Mouse (Mus musculus): ENCODE results near the gene Rrp7a. TPM values are rescaled to one million over a fixed set of nuclear protein-coding genes. Genes with fewer than 3 reads are reported as not detected.

The Rrp7a gene
- polyA plus RNA-seq, 1 experiment: 104 TPM

GRCm38 (mm10) chr15:83095950-83096349 lies 26.7 kb downstream of the Rrp7a start:
- no peak overlapping the region for H3K27ac ChIP-seq (ENCODE audit: insufficient read depth, low read length)
- H3K36me3 ChIP-seq (ENCODE audit: control insufficient read depth, insufficient read depth, low read length): no peaks in the 10 kb centered on the region
- H3K4me3 ChIP-seq (ENCODE audit: extremely low read depth, insufficient read depth, insufficient read length): no peak overlapping the region
- WGBS: 39% methylated on average over 2 of the region's 2 CpGs
- DNase-seq (ENCODE audit: low read depth in 1 of 2, low spot score in 2 of 2): peak in 1 of 2 experiments; percentile 22
- no peaks in the 10 kb centered on the region for H3K27me3 ChIP-seq (ENCODE audit: control insufficient read depth, insufficient read depth, low read length)
- TF ChIP-seq CTCF (IDR thresholded peaks at IDR 0.05; ENCODE audit: extremely low read depth, insufficient read depth, insufficient read length, insufficient replicate concordance) (peak; percentile 53; the same call in 1 of the 2 replicates), POLR2A (IDR thresholded peaks at IDR 0.05; ENCODE audit: low read depth, low read length) (no peak)
- peaks cover 5% of the 10 kb centered on the region; the same call in 1 of the 2 replicates for H3K4me1 ChIP-seq (ENCODE audit: control insufficient read depth, insufficient read depth, insufficient read length)

GRCm38 (mm10) chr15:83093687-83094086 lies 28.9 kb downstream of the Rrp7a start:
- Histone ChIP-seq H3K36me3 (ENCODE audit: control insufficient read depth, insufficient read depth, low read length) (no peaks in the 10 kb centered on the region), H3K27me3 (ENCODE audit: control insufficient read depth, insufficient read depth, low read length) (no peaks in the 10 kb centered on the region), H3K27ac (ENCODE audit: insufficient read depth, low read length) (no peak overlapping the region), H3K4me3 (ENCODE audit: extremely low read depth, insufficient read depth, insufficient read length) (no peak overlapping the region), H3K4me1 (ENCODE audit: control insufficient read depth, insufficient read depth, insufficient read length) (no peaks in the 10 kb centered on the region)
- TF ChIP-seq CTCF (IDR thresholded peaks at IDR 0.05; ENCODE audit: extremely low read depth, insufficient read depth, insufficient read length, insufficient replicate concordance): no peak
- TF ChIP-seq POLR2A (IDR thresholded peaks at IDR 0.05; ENCODE audit: low read depth, low read length): no peak
- no peak for DNase-seq (ENCODE audit: low read depth in 1 of 2, low spot score in 2 of 2)
- 80% methylated on average over 2 of the region's 2 CpGs for WGBS

DNA sequence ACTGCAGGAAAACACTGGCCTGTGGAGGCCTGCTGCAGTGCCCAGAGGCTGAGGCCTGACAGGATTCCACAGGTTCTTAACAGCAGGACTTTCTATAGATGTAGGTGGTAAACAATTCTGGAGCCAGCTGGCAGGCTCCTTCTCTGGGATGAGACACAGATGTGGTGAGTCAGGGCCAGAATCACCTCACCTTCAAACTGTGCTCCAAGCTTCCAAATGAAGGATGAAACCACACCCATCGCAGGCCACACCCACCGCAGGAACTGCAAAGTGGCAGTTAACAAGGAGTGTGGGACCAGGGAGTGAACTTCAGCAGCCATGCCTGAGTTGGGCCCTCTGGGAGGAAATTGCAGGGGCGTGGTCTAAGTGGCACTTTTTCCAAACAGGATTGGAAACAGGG lies 31.7 kb downstream of the Rrp7a start:
- Histone ChIP-seq H3K27ac (ENCODE audit: insufficient read depth, low read length) (no peak overlapping the region), H3K27me3 (ENCODE audit: control insufficient read depth, insufficient read depth, low read length) (no peaks in the 10 kb centered on the region), H3K36me3 (ENCODE audit: control insufficient read depth, insufficient read depth, low read length) (no peaks in the 10 kb centered on the region), H3K4me1 (ENCODE audit: control insufficient read depth, insufficient read depth, insufficient read length) (no peaks in the 10 kb centered on the region), H3K4me3 (ENCODE audit: extremely low read depth, insufficient read depth, insufficient read length) (no peak overlapping the region)
- TF ChIP-seq POLR2A (IDR thresholded peaks at IDR 0.05; ENCODE audit: low read depth, low read length) (no peak), CTCF (IDR thresholded peaks at IDR 0.05; ENCODE audit: extremely low read depth, insufficient read depth, insufficient read length, insufficient replicate concordance) (no peak)
- WGBS: 57% methylated on average over 3 of the region's 3 CpGs
- DNase-seq (ENCODE audit: low read depth in 1 of 2, low spot score in 2 of 2): no peak

GRCm38 (mm10) chr15:83089429-83089605 lies 33.3 kb downstream of the Rrp7a start, which contains the start of gene Serhl:
Serhl (plus strand) TSS chr15:83089506.
- Histone ChIP-seq H3K27me3 (ENCODE audit: control insufficient read depth, insufficient read depth, low read length) (no peaks in the 10 kb centered on the region), H3K36me3 (ENCODE audit: control insufficient read depth, insufficient read depth, low read length) (no peaks in the 10 kb centered on the region), H3K27ac (ENCODE audit: insufficient read depth, low read length) (no peak within 1 kb of the TSS), H3K4me3 (ENCODE audit: extremely low read depth, insufficient read depth, insufficient read length) (no peak within 1 kb of the TSS), H3K4me1 (ENCODE audit: control insufficient read depth, insufficient read depth, insufficient read length) (no peaks in the 10 kb centered on the region)
- no peak for DNase-seq (ENCODE audit: low read depth in 1 of 2, low spot score in 2 of 2)
- TF ChIP-seq POLR2A (IDR thresholded peaks at IDR 0.05; ENCODE audit: low read depth, low read length): no peak
- no peak for TF ChIP-seq CTCF (IDR thresholded peaks at IDR 0.05; ENCODE audit: extremely low read depth, insufficient read depth, insufficient read length, insufficient replicate concordance)
- 63% methylated on average over 7 of the region's 7 CpGs for WGBS

DNA sequence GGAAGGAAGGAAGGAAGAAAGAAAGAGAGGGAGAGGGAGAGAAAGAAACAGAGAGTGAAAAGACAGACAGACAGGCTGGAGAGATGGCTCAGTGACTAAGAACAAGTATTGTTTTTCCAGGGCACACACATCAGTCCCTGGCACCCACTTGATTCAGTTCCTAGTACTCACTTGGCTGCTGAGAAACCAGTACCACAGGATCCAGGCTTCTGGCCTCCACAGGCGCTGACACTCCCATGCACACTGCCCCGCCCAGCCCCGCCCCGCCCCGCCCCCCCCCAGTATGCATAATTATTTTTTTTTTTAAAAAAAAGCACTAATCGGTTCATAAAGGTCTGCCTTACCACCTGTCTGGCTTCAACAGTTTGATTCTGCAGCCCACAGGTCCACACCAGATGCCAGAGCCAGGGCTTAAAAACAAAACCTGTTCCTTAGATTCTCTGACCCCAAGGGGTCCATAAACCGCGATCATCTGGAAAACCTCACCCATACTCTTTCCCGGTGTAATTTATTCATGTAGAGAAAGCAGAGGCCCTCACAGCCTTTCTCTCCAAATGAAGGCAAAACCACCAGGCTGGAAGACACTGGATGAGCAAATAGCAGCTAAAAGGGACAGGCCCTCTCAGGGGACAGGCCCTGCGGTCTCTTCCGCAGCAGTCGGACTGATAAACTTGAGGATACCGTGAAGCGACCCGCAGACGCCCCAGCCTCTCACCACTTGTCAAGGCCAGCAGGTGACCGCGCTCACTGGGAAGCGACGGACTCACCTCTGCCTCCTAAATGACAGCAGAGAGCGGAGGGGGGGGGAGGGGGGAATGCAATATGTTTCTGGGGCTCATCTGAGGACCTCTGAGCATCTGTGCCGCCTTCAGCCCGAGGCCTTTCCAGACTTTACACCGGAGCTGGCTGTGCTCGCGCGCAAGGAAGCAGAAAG lies 33.8 kb downstream of the Rrp7a start:
- Histone ChIP-seq H3K36me3 (ENCODE audit: control insufficient read depth, insufficient read depth, low read length) (no peaks in the 10 kb centered on the region), H3K4me1 (ENCODE audit: control insufficient read depth, insufficient read depth, insufficient read length) (no peaks in the 10 kb centered on the region), H3K27me3 (ENCODE audit: control insufficient read depth, insufficient read depth, low read length) (no peaks in the 10 kb centered on the region), H3K4me3 (ENCODE audit: extremely low read depth, insufficient read depth, insufficient read length) (no peak overlapping the region), H3K27ac (ENCODE audit: insufficient read depth, low read length) (no peak overlapping the region)
- DNase-seq (ENCODE audit: low read depth in 1 of 2, low spot score in 2 of 2): no peak
- TF ChIP-seq CTCF (IDR thresholded peaks at IDR 0.05; ENCODE audit: extremely low read depth, insufficient read depth, insufficient read length, insufficient replicate concordance) (no peak), POLR2A (IDR thresholded peaks at IDR 0.05; ENCODE audit: low read depth, low read length) (no peak)
- WGBS: 49% methylated on average over 27 of the region's 27 CpGs

DNA sequence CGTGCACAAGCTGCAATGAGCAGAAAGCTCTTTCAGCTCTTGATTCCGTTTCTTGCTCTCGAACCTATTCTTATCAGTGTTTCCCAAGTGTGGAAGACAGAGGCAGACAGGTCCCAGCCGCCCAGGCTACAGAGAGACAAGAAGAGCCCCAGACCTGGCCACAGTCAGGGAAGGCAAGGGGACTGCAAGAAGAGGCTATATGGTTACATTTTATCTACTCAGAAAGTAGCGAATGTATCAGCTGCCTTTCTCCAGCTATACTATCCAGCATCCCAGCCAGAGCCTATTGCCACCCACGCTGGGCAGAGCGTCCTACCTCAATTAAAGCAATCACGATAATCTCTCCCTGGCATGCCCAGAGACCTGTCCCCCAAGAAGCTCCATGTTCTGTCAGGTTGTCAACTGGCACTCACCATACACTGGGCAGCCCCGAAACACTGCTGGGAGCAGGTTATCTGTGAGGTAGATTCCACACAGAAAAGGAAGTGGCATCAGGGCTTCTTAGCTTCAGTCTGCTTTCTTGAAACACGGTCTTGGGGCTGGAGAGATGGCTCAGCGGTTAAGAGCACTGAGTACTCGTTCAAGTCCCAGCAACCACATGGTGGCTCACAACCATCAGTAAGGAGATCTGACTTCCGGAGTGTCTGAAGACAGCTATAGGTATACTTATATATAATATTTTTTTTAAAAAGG lies 35.8 kb downstream of the Rrp7a start:
- DNase-seq (ENCODE audit: low read depth in 1 of 2, low spot score in 2 of 2): no peak

DNA sequence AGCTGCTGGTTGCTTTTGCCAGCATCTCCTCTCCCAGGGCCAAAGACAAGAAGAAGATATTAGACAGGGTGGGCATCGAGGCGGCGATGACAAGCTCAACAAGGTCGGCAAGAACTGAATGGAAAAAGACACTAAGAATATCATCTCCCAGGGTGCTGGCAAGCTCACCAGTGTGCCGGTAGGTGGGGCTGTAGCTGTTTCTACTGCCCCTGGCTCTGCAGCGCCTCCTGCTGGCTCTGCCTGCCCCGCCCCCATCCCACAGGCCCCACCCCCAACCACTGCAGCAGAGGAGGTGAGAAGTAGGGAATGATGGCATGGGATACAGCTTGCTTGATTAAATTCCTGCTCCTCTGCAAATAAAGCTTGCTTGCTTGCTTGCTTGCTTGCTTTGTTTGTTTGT lies 36.7 kb downstream of the Rrp7a start:
- no peaks in the 10 kb centered on the region for H3K4me1 ChIP-seq (ENCODE audit: control insufficient read depth, insufficient read depth, insufficient read length)
- peak; percentile 30 to 36 for DNase-seq (ENCODE audit: low read depth in 1 of 2, low spot score in 2 of 2)
- no peaks in the 10 kb centered on the region for H3K36me3 ChIP-seq (ENCODE audit: control insufficient read depth, insufficient read depth, low read length)
- 33% methylated on average over 7 of the region's 7 CpGs for WGBS
- H3K27ac ChIP-seq (ENCODE audit: insufficient read depth, low read length): no peak overlapping the region
- H3K27me3 ChIP-seq (ENCODE audit: control insufficient read depth, insufficient read depth, low read length): no peaks in the 10 kb centered on the region
- TF ChIP-seq CTCF (IDR thresholded peaks at IDR 0.05; ENCODE audit: extremely low read depth, insufficient read depth, insufficient read length, insufficient replicate concordance): peak; percentile 54; the same call in 1 of the 2 replicates
- no peak for TF ChIP-seq POLR2A (IDR thresholded peaks at IDR 0.05; ENCODE audit: low read depth, low read length)
- no peak overlapping the region for H3K4me3 ChIP-seq (ENCODE audit: extremely low read depth, insufficient read depth, insufficient read length)

More for the DNA sequence above, 35.8 kb downstream of the Rrp7a start:
- no peak for TF ChIP-seq CTCF (IDR thresholded peaks at IDR 0.05; ENCODE audit: extremely low read depth, insufficient read depth, insufficient read length, insufficient replicate concordance)
- TF ChIP-seq POLR2A (IDR thresholded peaks at IDR 0.05; ENCODE audit: low read depth, low read length): no peak
- Histone ChIP-seq H3K27me3 (ENCODE audit: control insufficient read depth, insufficient read depth, low read length) (no peaks in the 10 kb centered on the region), H3K27ac (ENCODE audit: insufficient read depth, low read length) (no peak overlapping the region), H3K36me3 (ENCODE audit: control insufficient read depth, insufficient read depth, low read length) (no peaks in the 10 kb centered on the region), H3K4me1 (ENCODE audit: control insufficient read depth, insufficient read depth, insufficient read length) (no peaks in the 10 kb centered on the region), H3K4me3 (ENCODE audit: extremely low read depth, insufficient read depth, insufficient read length) (no peak overlapping the region)
- WGBS: 78% methylated on average over 13 of the region's 13 CpGs
